Mouse (Mus musculus): ENCODE data around the gene Slpi. TPM values are rescaled to one million over a fixed set of nuclear protein-coding genes. Genes with fewer than 3 reads are reported as not detected.

The Slpi gene
- total RNA-seq, 1 experiment from 2014 or later = 10.4 TPM

GRCm38 (mm10) chr2:164385927-164386763 is 2.8 kb downstream of the Slpi start:
- no peak for ATAC-seq (replicated peaks; ENCODE audit: low read depth, poor library complexity, severe bottlenecking)

- ATAC-seq (replicated peaks; ENCODE audit: low read depth, poor library complexity, severe bottlenecking) = no peak
Observed at GRCm38 (mm10) chr2:164383656-164384399, 5.1 kb downstream of the Slpi start.

- no peak for ATAC-seq (replicated peaks; ENCODE audit: low read depth, poor library complexity, severe bottlenecking)
Observed at GRCm38 (mm10) chr2:164382971-164383370, 5.9 kb downstream of the Slpi start.

- ATAC-seq (replicated peaks; ENCODE audit: low read depth, poor library complexity, severe bottlenecking) = no peak
Observed at GRCm38 (mm10) chr2:164381726-164382125, 7.2 kb downstream of the Slpi start.

- ATAC-seq (replicated peaks; ENCODE audit: low read depth, poor library complexity, severe bottlenecking) = no peak
Observed at GRCm38 (mm10) chr2:164377478-164378426, 11.1 kb downstream of the Slpi start.

GRCm38 (mm10) chr2:164373187-164373586 is 15.7 kb downstream of the Slpi start:
- ATAC-seq (replicated peaks; ENCODE audit: low read depth, poor library complexity, severe bottlenecking) = peak; percentile 78

- ATAC-seq (replicated peaks; ENCODE audit: low read depth, poor library complexity, severe bottlenecking) = peak; percentile 87
Observed at GRCm38 (mm10) chr2:164372408-164373053, 16.4 kb downstream of the Slpi start.

- ATAC-seq (replicated peaks; ENCODE audit: low read depth, poor library complexity, severe bottlenecking) = no peak
Observed at GRCm38 (mm10) chr2:164371371-164371770, 17.5 kb downstream of the Slpi start.

GRCm38 (mm10) chr2:164368620-164369105 is 20.2 kb downstream of the Slpi start:
- ATAC-seq (replicated peaks; ENCODE audit: low read depth, poor library complexity, severe bottlenecking) = peak; percentile 67

- no peak for ATAC-seq (replicated peaks; ENCODE audit: low read depth, poor library complexity, severe bottlenecking)
Observed at GRCm38 (mm10) chr2:164366947-164367346, 21.9 kb downstream of the Slpi start.

GRCm38 (mm10) chr2:164360974-164361657 is 27.8 kb downstream of the Slpi start:
- peak; percentile 41; the same call in 1 of the 2 replicates for ATAC-seq (replicated peaks; ENCODE audit: low read depth, poor library complexity, severe bottlenecking)

- no peak for ATAC-seq (replicated peaks; ENCODE audit: low read depth, poor library complexity, severe bottlenecking)
Observed at GRCm38 (mm10) chr2:164359668-164360067, 29.2 kb downstream of the Slpi start.

- no peak for ATAC-seq (replicated peaks; ENCODE audit: low read depth, poor library complexity, severe bottlenecking)
Observed at GRCm38 (mm10) chr2:164359031-164359430, 29.9 kb downstream of the Slpi start.

GRCm38 (mm10) chr2:164358373-164358772 is 30.5 kb downstream of the Slpi start:
- no peak for ATAC-seq (replicated peaks; ENCODE audit: low read depth, poor library complexity, severe bottlenecking)

GRCm38 (mm10) chr2:164356177-164356967 is 32.5 kb downstream of the Slpi start:
- ATAC-seq (replicated peaks; ENCODE audit: low read depth, poor library complexity, severe bottlenecking) = peak; percentile 83

- ATAC-seq (replicated peaks; ENCODE audit: low read depth, poor library complexity, severe bottlenecking) = no peak
Observed at GRCm38 (mm10) chr2:164353356-164353755, 35.5 kb downstream of the Slpi start.

GRCm38 (mm10) chr2:164352697-164353096 is 36.2 kb downstream of the Slpi start:
- 0 out of 2 replicates have a peak, but pooled peaks have one; percentile 9 for ATAC-seq (replicated peaks; ENCODE audit: low read depth, poor library complexity, severe bottlenecking)

- ATAC-seq (replicated peaks; ENCODE audit: low read depth, poor library complexity, severe bottlenecking) = peak; percentile 77
Observed at GRCm38 (mm10) chr2:164348980-164349379, 39.9 kb downstream of the Slpi start.
